Mouse (Mus musculus): ENCODE data around the gene Elmo3.

GRCm38 (mm10) chr8:105295895-105296573 is 9.4 kb upstream of the Elmo3 start, which contains the start of gene Exoc3l:
- no peak for TF ChIP-seq CTCF (IDR thresholded peaks at IDR 0.05; ENCODE audit: low read depth)
- no peak for TF ChIP-seq EP300 (optimal IDR thresholded peaks at IDR 0.05)

All from stomach, postnatal 0 days (tissue).